Mouse (Mus musculus) midbrain, embryonic 16.5 days (tissue): ENCODE results near the gene Zfp281. TPM values are rescaled to one million over a fixed set of nuclear protein-coding genes. Genes with fewer than 3 reads are reported as not detected.

Source experiments
- ATAC-seq: fragments of 200-750 bp; cut with Nextera tagmentation; 2 replicates; pipeline ENCODE4 v1.8.0; 2017; ENCODE audit warnings: moderate TSS enrichment
- H3K27ac ChIP-seq: fragments of 300-500 bp; sonication (generic); 2 replicates; pipeline ENCODE4 v1.5.1; 2014; ENCODE audit warnings: mild to moderate bottlenecking, low read length, mixed read lengths
- H3K27me3 ChIP-seq: fragments of 300-500 bp; sonication (generic); 2 replicates; pipeline ENCODE4 v1.6.1; 2014; ENCODE audit warnings: low read depth, low read length, mixed read lengths; ENCODE audit not compliant: control insufficient read depth, insufficient read depth
- H3K36me3 ChIP-seq: fragments of 300-500 bp; sonication (generic); 2 replicates; pipeline ENCODE4 v1.6.1; 2014; ENCODE audit warnings: mild to moderate bottlenecking, low read length, moderate library complexity, mixed read lengths; ENCODE audit not compliant: control insufficient read depth, insufficient read depth
- H3K4me1 ChIP-seq: fragments of 300-500 bp; sonication (generic); 2 replicates; pipeline ENCODE4 v1.6.1; 2014; ENCODE audit warnings: mild to moderate bottlenecking, low read length, mixed read lengths; ENCODE audit not compliant: control insufficient read depth, insufficient read depth
- H3K4me2 ChIP-seq: fragments of 300-500 bp; sonication (generic); 2 replicates; pipeline ENCODE4 v1.6.1; 2014; ENCODE audit warnings: mild to moderate bottlenecking, low read length, mixed read lengths
- H3K4me3 ChIP-seq: fragments of 300-500 bp; sonication (generic); 2 replicates; pipeline ENCODE4 v1.5.1; 2014; ENCODE audit warnings: low read depth, mild to moderate bottlenecking, low read length, moderate library complexity, mixed read lengths
- H3K9ac ChIP-seq: fragments of 300-500 bp; sonication (generic); 2 replicates; pipeline ENCODE4 v1.6.1; 2014; ENCODE audit warnings: low read depth, low read length, mixed read lengths
- H3K9me3 ChIP-seq: fragments of 300-500 bp; sonication (generic); replicated peaks from 2 replicates; pipeline ENCODE4 v1.6.1; 2014; ENCODE audit warnings: mild to moderate bottlenecking, low read length, mixed read lengths; ENCODE audit not compliant: control insufficient read depth, poor library complexity, severe bottlenecking
- WGBS: fragments of 180-500 bp; shearing (Covaris S2); extraction: QIAGEN DNeasy Blood & Tissue Kit; methylation state at CpG from one replicate; pipeline ENCODE4 v1.1.7; 2014; 5-methylcytosine and 5-hydroxymethylcytosine counted together
- polyA plus RNA-seq: library from polyadenylated mRNA; unstranded; fragments of >200 nt; fragmentation: Nextera tagmentation; extraction: Ambion mirVana; gene quantifications from 2 replicates; pipeline ENCODE4 v1.2.1, GENCODE M21; 2015

The Zfp281 gene
- polyA plus RNA-seq, 1 experiment from 2014 or later: 20.8 TPM

- no peak overlapping the region for H3K9ac ChIP-seq
- 90% methylated on average over 4 of the region's 4 CpGs for WGBS
- no peak for ATAC-seq
- no peak overlapping the region for H3K4me2 ChIP-seq
- H3K36me3 ChIP-seq: no peaks in the 10 kb centered on the region
- H3K4me1 ChIP-seq: no peaks in the 10 kb centered on the region
- H3K27me3 ChIP-seq: no peaks in the 10 kb centered on the region
- no peaks in the 10 kb centered on the region for H3K9me3 ChIP-seq
- no peak overlapping the region for H3K27ac ChIP-seq
- no peak overlapping the region for H3K4me3 ChIP-seq
These were observed 18.4 kb upstream of the Zfp281 start for GRCm38 (mm10) chr1:136606278-136606677.

- no peak for ATAC-seq
These were observed 16.1 kb upstream of the Zfp281 start for GRCm38 (mm10) chr1:136608339-136609261.

GRCm38 (mm10) chr1:136611803-136612202, 12.9 kb upstream of the Zfp281 start:
- no peak for ATAC-seq
- Histone ChIP-seq H3K27me3 (no peaks in the 10 kb centered on the region), H3K36me3 (no peaks in the 10 kb centered on the region), H3K4me2 (no peak overlapping the region), H3K27ac (no peak overlapping the region), H3K9me3 (no peaks in the 10 kb centered on the region), H3K9ac (no peak overlapping the region), H3K4me3 (no peak overlapping the region), H3K4me1 (no peaks in the 10 kb centered on the region)
- WGBS: 87% methylated on average over 9 of the region's 9 CpGs

More at GRCm38 (mm10) chr1:136608339-136609261, 16.1 kb upstream of the Zfp281 start:
- 85% methylated on average over 11 of the region's 11 CpGs for WGBS
- Histone ChIP-seq H3K4me3 (no peak overlapping the region), H3K9ac (no peak overlapping the region), H3K4me2 (no peak overlapping the region), H3K27ac (no peak overlapping the region), H3K36me3 (no peaks in the 10 kb centered on the region), H3K9me3 (no peaks in the 10 kb centered on the region), H3K4me1 (no peaks in the 10 kb centered on the region), H3K27me3 (no peaks in the 10 kb centered on the region)

- H3K27ac ChIP-seq: no peak overlapping the region
- WGBS: 30% methylated on average over 6 of the region's 6 CpGs
- H3K36me3 ChIP-seq: no peaks in the 10 kb centered on the region
- H3K4me1 ChIP-seq: no peaks in the 10 kb centered on the region
- H3K9ac ChIP-seq: no peak overlapping the region
- H3K4me3 ChIP-seq: no peak overlapping the region
- H3K9me3 ChIP-seq: no peaks in the 10 kb centered on the region
- H3K4me2 ChIP-seq: no peak overlapping the region
- ATAC-seq: no peak
- H3K27me3 ChIP-seq: no peaks in the 10 kb centered on the region
These were observed 11.4 kb upstream of the Zfp281 start for GRCm38 (mm10) chr1:136613300-136613751.

GRCm38 (mm10) chr1:136614748-136615440, 9.8 kb upstream of the Zfp281 start:
- Histone ChIP-seq H3K4me1 (no peaks in the 10 kb centered on the region), H3K4me3 (no peak overlapping the region), H3K27me3 (no peaks in the 10 kb centered on the region), H3K9ac (no peak overlapping the region), H3K36me3 (no peaks in the 10 kb centered on the region), H3K27ac (no peak overlapping the region), H3K9me3 (no peaks in the 10 kb centered on the region), H3K4me2 (no peak overlapping the region)
- 90% methylated on average over 11 of the region's 11 CpGs for WGBS
- ATAC-seq: no peak

GRCm38 (mm10) chr1:136617163-136617788, 7.4 kb upstream of the Zfp281 start:
- H3K4me3 ChIP-seq: no peak overlapping the region
- H3K27ac ChIP-seq: no peak overlapping the region
- WGBS: 88% methylated on average over 7 of the region's 7 CpGs
- no peak overlapping the region for H3K4me2 ChIP-seq
- no peaks in the 10 kb centered on the region for H3K27me3 ChIP-seq
- no peaks in the 10 kb centered on the region for H3K9me3 ChIP-seq
- H3K36me3 ChIP-seq: no peaks in the 10 kb centered on the region
- H3K9ac ChIP-seq: no peak overlapping the region
- no peak for ATAC-seq
- no peaks in the 10 kb centered on the region for H3K4me1 ChIP-seq

- Histone ChIP-seq H3K27ac (no peak overlapping the region), H3K4me3 (no peak overlapping the region), H3K4me1 (no peaks in the 10 kb centered on the region), H3K9me3 (no peaks in the 10 kb centered on the region), H3K36me3 (no peaks in the 10 kb centered on the region), H3K27me3 (no peaks in the 10 kb centered on the region), H3K9ac (no peak overlapping the region), H3K4me2 (no peak overlapping the region)
- ATAC-seq: no peak
- 97% methylated on average over 1 of the region's 1 CpGs for WGBS
These were observed 6.1 kb upstream of the Zfp281 start for GRCm38 (mm10) chr1:136618570-136618969.

GRCm38 (mm10) chr1:136625019-136625895, 556 bp downstream of the Zfp281 start:
- no peaks in the 10 kb centered on the region for H3K9me3 ChIP-seq
- peak overlapping the region; percentile 95 for H3K9ac ChIP-seq
- H3K4me3 ChIP-seq: peak overlapping the region; percentile 93
- peaks cover 18% of the 10 kb centered on the region for H3K36me3 ChIP-seq
- H3K4me1 ChIP-seq: peaks cover 36% of the 10 kb centered on the region
- peak; percentile 75 for ATAC-seq
- H3K27ac ChIP-seq: peak overlapping the region; percentile 97
- H3K27me3 ChIP-seq: no peaks in the 10 kb centered on the region
- peak overlapping the region; percentile 91 for H3K4me2 ChIP-seq
- 2% methylated on average over 66 of the region's 92 CpGs for WGBS
